Mouse (Mus musculus) CD4-positive, CD25-positive, alpha-beta regulatory T cell, adult 9 weeks (primary cell): ENCODE measurements around the gene Sumo3. TPM values are rescaled to one million over a fixed set of nuclear protein-coding genes. Genes with fewer than 3 reads are reported as not detected.

Source experiments
- polyA plus RNA-seq: library from polyadenylated mRNA; unstranded; fragments of 100-300 nt; shearing (Covaris generic); gene quantifications from one replicate; pipeline ENCODE4 v1.2.1, GENCODE M21; 2017

Sumo3 gene
- polyA plus RNA-seq: 129 TPM

GRCm38 (mm10) chr10:77605908-77606826 is at the start of gene Sumo3, which contains the start of gene Gm49325:
Gene Sumo3, plus strand, starts transcription at chr10:77606097.
Gene Gm49325, plus strand, starts transcription at chr10:77606197.

GRCm38 (mm10) chr10:77581408-77582284 is 24.3 kb upstream of the Sumo3 start, which contains the start of gene Pttg1ip:
Gene Pttg1ip, plus strand, starts transcription at chr10:77581720.

GRCm38 (mm10) chr10:77622055-77622988 is 16.4 kb downstream of the Sumo3 start, which contains the start of gene Ube2g2:
Gene Ube2g2, plus strand, starts transcription at chr10:77622275.

Other genes with a start within 250 kb of the Sumo3 start
- 0.77 TPM for gene Adarb1, start 187.8 kb upstream of the Sumo3 start, polyA plus RNA-seq
- 41.4 TPM for gene Fam207a, start 90.3 kb upstream of the Sumo3 start, polyA plus RNA-seq
- gene Itgb2, start 75.8 kb upstream of the Sumo3 start, polyA plus RNA-seq: 605 TPM
- gene Pttg1ip, start 24.4 kb upstream of the Sumo3 start, polyA plus RNA-seq: 129 TPM
- gene Gm49325, start 100 bp downstream of the Sumo3 start, polyA plus RNA-seq: not detected
- 62.1 TPM for gene Ube2g2, start 16.2 kb downstream of the Sumo3 start, polyA plus RNA-seq
- gene Tspear, start 80.5 kb downstream of the Sumo3 start, polyA plus RNA-seq: 0.87 TPM
- not detected for gene Gm19402, start 84.7 kb downstream of the Sumo3 start, polyA plus RNA-seq
- gene Gm9508, start 91.1 kb downstream of the Sumo3 start, polyA plus RNA-seq: not detected
- gene Gm10272, start 100.5 kb downstream of the Sumo3 start, polyA plus RNA-seq: not detected
- gene Gm10024, start 105.4 kb downstream of the Sumo3 start, polyA plus RNA-seq: not detected
- gene Gm10142, start 109.7 kb downstream of the Sumo3 start, polyA plus RNA-seq: not detected
- not detected for gene Krtap12-1, start 114.5 kb downstream of the Sumo3 start, polyA plus RNA-seq
- gene Gm10100, start 120.4 kb downstream of the Sumo3 start, polyA plus RNA-seq: not detected
- not detected for gene Gm18596, start 136.5 kb downstream of the Sumo3 start, polyA plus RNA-seq
- not detected for gene Gm9736, start 145.3 kb downstream of the Sumo3 start, polyA plus RNA-seq
- not detected for gene Gm3233, start 153.6 kb downstream of the Sumo3 start, polyA plus RNA-seq
- gene Gm3238, start 165.2 kb downstream of the Sumo3 start, polyA plus RNA-seq: not detected
- not detected for gene Gm7138, start 170.8 kb downstream of the Sumo3 start, polyA plus RNA-seq
- gene Gm3250, start 176.4 kb downstream of the Sumo3 start, polyA plus RNA-seq: not detected
- not detected for gene Gm7137, start 182.1 kb downstream of the Sumo3 start, polyA plus RNA-seq
- not detected for gene Gm9639, start 189.0 kb downstream of the Sumo3 start, polyA plus RNA-seq
- not detected for gene Gm19668, start 193.0 kb downstream of the Sumo3 start, polyA plus RNA-seq
- not detected for gene Gm9507, start 205.7 kb downstream of the Sumo3 start, polyA plus RNA-seq
- gene Gm2696, start 208.6 kb downstream of the Sumo3 start, polyA plus RNA-seq: not detected
- not detected for gene Krtap10-4, start 221.0 kb downstream of the Sumo3 start, polyA plus RNA-seq
- gene Krtap10-10, start 229.8 kb downstream of the Sumo3 start, polyA plus RNA-seq: not detected
- gene Gm36176, start 240.7 kb downstream of the Sumo3 start, polyA plus RNA-seq: not detected
- not detected for gene Gm10318, start 246.8 kb downstream of the Sumo3 start, polyA plus RNA-seq